Mouse (Mus musculus) small intestine, adult 10 weeks (tissue): ENCODE measurements around the gene Hscb. TPM values are rescaled to one million over a fixed set of nuclear protein-coding genes. Genes with fewer than 3 reads are reported as not detected.

ENCODE experiments used
- polyA plus RNA-seq: library from polyadenylated mRNA; stranded (reverse); fragments of 350-450 nt; fragmentation: Illumina TruSeq; extraction: RNeasy Lipid Tissue Mini Kit (QIAGEN cat#74804); gene quantifications from one replicate; pipeline ENCODE4 v1.2.3, GENCODE M21; 2014; ENCODE audit warnings: low replicate concordance

Gene Hscb
- 38.6 TPM for polyA plus RNA-seq

DNA sequence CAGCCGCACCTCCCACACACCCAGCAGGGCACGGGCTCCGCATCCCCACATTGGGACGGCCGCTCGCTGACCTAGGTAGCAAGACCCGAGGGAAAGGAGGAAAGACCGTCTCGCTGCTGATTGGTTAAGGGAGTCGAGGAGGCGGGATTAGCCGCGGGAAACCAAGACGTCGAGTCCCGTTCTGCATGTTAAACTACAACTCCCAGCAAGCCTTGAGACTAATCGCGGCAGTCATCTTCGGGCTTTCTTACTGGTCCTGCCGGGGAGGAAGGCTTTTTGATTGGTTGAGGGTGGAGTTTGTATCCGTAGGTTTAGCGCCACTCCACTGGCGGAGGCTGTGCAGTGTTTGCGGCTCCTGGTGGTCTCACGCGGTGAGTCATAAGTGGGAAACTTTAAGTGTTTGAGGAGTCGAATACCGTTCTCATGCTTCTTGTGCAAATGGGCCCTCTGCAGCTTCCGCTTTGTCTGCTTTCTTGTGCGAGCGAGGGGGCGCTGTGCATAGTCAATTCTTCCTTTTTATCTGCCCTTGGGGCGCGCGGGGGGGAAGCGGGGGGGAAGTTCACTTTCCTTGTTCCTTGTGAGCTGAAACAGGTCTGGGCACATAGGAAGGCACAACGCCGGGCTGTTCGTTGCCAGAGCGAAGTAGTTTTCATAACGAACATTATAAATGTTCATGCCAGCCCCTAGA is at the start of gene Hscb, which contains the start of gene Chek2:
Gene Hscb, minus strand, starts transcription at position 100 of the 688 bp plus-strand sequence.
Gene Chek2, plus strand, starts transcription at position 302 of the 688 bp plus-strand sequence.

DNA sequence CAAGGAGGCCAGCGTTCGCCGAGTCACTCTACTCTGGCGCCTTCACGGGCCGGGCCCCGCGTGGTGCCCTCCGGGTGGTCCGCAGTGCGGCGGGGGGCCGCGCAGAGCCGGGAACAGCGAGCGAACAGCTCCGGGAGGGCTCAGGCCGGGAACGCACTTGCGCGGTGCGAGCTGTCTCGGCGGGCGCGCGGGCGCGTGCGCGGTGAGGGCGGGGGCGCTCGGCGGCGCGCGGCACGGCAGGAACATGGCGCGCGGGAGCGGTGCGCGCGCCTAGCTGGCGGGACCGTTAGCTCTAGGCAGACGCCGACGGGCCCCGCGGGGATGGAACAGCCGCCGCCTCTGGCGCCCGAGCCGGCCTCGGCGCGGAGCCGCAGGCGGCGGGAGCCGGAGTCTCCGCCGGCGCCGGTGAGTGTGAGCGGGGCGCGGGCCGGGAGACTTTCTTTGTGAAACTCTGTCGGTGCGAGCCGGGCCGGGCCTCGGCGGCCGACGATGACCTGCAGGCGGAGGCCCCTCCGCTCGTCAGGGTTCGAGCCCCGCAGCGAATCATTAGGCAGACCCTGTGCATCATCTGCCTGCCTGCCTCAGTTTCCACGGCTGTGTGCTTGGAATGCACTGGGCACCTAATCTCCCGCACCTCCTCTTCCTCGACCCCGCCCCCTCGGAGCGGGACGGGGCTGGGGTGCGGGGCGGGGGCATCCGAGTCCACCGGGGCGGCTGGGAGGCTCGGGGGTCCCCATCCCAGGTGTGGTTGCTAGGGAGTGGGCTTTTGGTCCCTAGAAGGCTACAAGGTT is 40.2 kb upstream of the Hscb start, which contains the start of gene Ttc28:
Gene Ttc28, plus strand, starts transcription at position 220 of the 791 bp plus-strand sequence.

DNA sequence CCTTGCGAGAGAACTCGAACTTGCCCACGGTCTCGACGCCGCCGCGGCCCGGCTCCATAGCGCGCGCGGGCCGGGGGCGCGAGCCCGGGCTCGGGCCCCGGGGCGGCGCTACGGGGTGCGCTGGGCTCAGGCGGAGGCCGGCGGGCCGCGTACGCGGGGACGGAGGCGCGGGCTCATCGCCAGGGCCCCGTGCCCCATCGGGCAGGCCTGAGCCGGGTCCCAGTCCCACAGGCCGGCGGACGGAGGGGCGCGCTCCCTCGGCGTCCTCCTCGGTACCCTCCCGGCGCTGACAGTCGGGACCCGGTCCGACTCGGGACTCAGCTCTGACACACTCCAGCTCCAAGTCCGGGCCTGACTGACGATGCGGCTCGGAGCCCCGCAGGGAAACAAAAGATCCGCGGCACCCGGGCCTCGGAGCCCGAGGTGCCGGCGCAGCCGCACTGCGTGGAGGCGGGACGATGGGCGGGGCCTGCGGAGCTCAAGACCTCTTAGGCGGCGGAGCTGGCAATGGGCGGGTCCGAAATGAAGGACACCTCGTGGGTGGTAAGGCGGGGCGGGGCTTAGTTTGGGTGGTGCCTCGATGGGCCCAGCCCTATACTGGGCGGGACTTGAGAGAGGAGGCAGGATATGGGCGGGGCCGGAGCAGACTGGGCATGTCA is 29.8 kb downstream of the Hscb start, which contains the start of gene Ulk1:
Gene Ulk1, minus strand, starts transcription at position 431 of the 659 bp plus-strand sequence.

GRCm38 (mm10) chr5:110779998-110780760 is 59.4 kb downstream of the Hscb start, which contains the start of gene Pus1:
Gene Pus1, minus strand, starts transcription at chr5:110780659.

Other genes with a start within 250 kb of the Hscb start
- 1.0 TPM for gene Noc4l, start 186.4 kb downstream of the Hscb start, polyA plus RNA-seq
- gene Ddx51, start 186.3 kb downstream of the Hscb start, polyA plus RNA-seq: 2.6 TPM
- gene Ep400, start 69.1 kb downstream of the Hscb start, polyA plus RNA-seq: 11.1 TPM
- 0.30 TPM for gene Pus1, start 59.1 kb downstream of the Hscb start, polyA plus RNA-seq
- gene Ulk1, start 29.7 kb downstream of the Hscb start, polyA plus RNA-seq: 3.7 TPM
- gene Chek2, start 202 bp upstream of the Hscb start, polyA plus RNA-seq: 19.2 TPM
- gene Ttc28, start 40.0 kb upstream of the Hscb start, polyA plus RNA-seq: 0.37 TPM